Comparison of ENCODE assay signal across 13 mouse cellular contexts in the genomic region with DNA sequence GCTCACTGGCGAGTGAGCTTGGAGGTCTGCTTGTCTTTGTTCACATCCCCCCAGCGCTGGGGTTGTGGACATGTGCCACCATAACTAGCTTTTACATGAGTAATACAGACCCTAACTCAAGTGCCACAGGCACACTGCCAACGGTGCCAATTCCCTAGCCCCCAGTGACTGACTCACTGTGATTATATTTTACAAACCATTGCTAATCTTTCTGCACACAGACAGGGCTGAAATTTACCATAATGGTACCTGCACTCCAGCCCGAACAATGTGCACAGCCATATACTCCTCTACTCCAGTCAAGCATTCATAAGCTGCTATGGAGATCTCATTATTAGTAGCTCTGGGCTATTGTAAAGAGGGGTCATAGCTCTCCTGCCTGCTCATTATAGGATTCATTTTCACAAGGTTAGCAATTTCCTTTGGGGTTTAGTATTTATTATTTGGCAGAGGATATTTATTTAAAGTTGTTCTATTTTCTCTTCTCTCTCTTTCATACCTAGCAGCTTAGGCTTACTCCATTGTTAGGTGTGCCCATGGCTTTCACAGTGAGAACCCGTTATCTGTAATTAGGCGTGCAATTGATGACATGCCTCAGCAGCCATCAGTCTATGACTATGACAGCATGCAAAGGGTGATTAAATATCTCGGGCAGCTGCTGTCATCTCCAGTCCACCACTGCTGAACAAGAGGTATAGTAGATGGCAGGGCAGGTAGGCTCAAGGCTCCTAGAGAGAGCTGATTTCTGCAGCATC.
DNase-seq lines count a peak whose midpoint lies in the region; ATAC-seq and TF ChIP-seq lines count a peak whose summit lies in the region.
"Had no signal": no experiment of that assay in that cellular context is flagged by ENCODE, and none has a peak within 500 bp of the region (broad histone marks: within the 10 kb centered on the region; RNA-seq: fewer than 3 reads in every experiment).

No protein-coding gene starts in this region.

- no peaks in the 10 kb centered on the region for H3K9me3 ChIP-seq in stomach, embryonic 14.5 days (ENCODE audit: control insufficient read depth, low read depth, low read length)
- H3K9me3 ChIP-seq in stomach, postnatal 0 days (ENCODE audit: control insufficient read depth, low read length), result no peaks in the 10 kb centered on the region
- no peaks in the 10 kb centered on the region for H3K9me3 ChIP-seq in forebrain, postnatal 0 days (ENCODE audit: low read length)
- H3K9me3 ChIP-seq in midbrain, embryonic 14.5 days (ENCODE audit: control insufficient read depth, low read length), result no peaks in the 10 kb centered on the region
- H3K9me3 ChIP-seq: heart, embryonic 10.5 days; stomach, embryonic 15.5 days had no signal

- no peak overlapping the region for H3K9ac ChIP-seq in stomach, embryonic 14.5 days (replicated peaks; ENCODE audit: low read depth, low read length)
- H3K9ac ChIP-seq in stomach, postnatal 0 days (ENCODE audit: low read length), result no peak overlapping the region
- no peak overlapping the region; the same call in 1 of the 2 replicates for H3K9ac ChIP-seq in forebrain, postnatal 0 days
- 0 out of 2 replicates have a peak overlapping the region, but pooled peaks have one; percentile 24 for H3K9ac ChIP-seq in midbrain, embryonic 14.5 days (replicated peaks; ENCODE audit: low read length)
- H3K9ac ChIP-seq: stomach, embryonic 15.5 days had no signal

- no peak overlapping the region for H3K4me3 ChIP-seq in stomach, embryonic 14.5 days (ENCODE audit: low read depth, low read length)
- no peak overlapping the region for H3K4me3 ChIP-seq in stomach, postnatal 0 days (ENCODE audit: low read depth, low read length)
- H3K4me3 ChIP-seq in forebrain, postnatal 0 days (ENCODE audit: low read depth, low read length), result no peak overlapping the region
- no peak overlapping the region for H3K4me3 ChIP-seq in midbrain, embryonic 14.5 days (replicated peaks; ENCODE audit: low read depth, low read length)
- H3K4me3 ChIP-seq: heart, embryonic 10.5 days; stomach, embryonic 15.5 days had no signal

- peak; percentile 33; the same call in 1 of the 2 replicates for ATAC-seq in stomach, embryonic 14.5 days (ENCODE audit: insufficient number of reproducible peaks, insufficient read depth, low FRiP score, low read depth)
- no peak for ATAC-seq in stomach, postnatal 0 days (ENCODE audit: low FRiP score, low TSS enrichment)
- ATAC-seq in forebrain, postnatal 0 days, result peak; percentile 61
- peak; percentile 86 for ATAC-seq in midbrain, embryonic 14.5 days (ENCODE audit: low FRiP score, low TSS enrichment)
- ATAC-seq: Patski had no signal

- no peak for DNase-seq in stomach, postnatal 0 days (ENCODE audit: low spot score)
- peak; percentile 32 for DNase-seq in forebrain, postnatal 0 days
- peak; percentile 68 for DNase-seq in midbrain, embryonic 14.5 days
- no peak for DNase-seq in adrenal gland, postnatal 10 days
- DNase-seq in heart, adult 11 months, result no peak
- DNase-seq in kidney, postnatal 4 days, result no peak
- DNase-seq: adrenal gland, adult 8-10 months; cerebellum, adult 11 months; thymus, postnatal 4 days had no signal

- no peak for TF ChIP-seq CTCF in stomach, postnatal 0 days (IDR thresholded peaks at IDR 0.05; ENCODE audit: low read depth)
- no peak for TF ChIP-seq CTCF in forebrain, postnatal 0 days (IDR thresholded peaks at IDR 0.05; ENCODE audit: low read depth)

- TF ChIP-seq EP300 in stomach, postnatal 0 days (optimal IDR thresholded peaks at IDR 0.05), result no peak

- H3K27me3 ChIP-seq in stomach, embryonic 14.5 days (ENCODE audit: control insufficient read depth, insufficient read depth, low read length), result no peaks in the 10 kb centered on the region
- no peaks in the 10 kb centered on the region for H3K27me3 ChIP-seq in stomach, postnatal 0 days (ENCODE audit: control insufficient read depth, insufficient read depth, low read length)
- H3K27me3 ChIP-seq in forebrain, postnatal 0 days (ENCODE audit: insufficient read depth, low read length), result no peaks in the 10 kb centered on the region
- no peaks in the 10 kb centered on the region for H3K27me3 ChIP-seq in midbrain, embryonic 14.5 days (ENCODE audit: control insufficient read depth, insufficient read depth, low read length)
- H3K27me3 ChIP-seq: Patski; stomach, embryonic 15.5 days had no signal

- WGBS in stomach, embryonic 14.5 days, result 73% methylated on average over 7 of the region's 7 CpGs
- 64% methylated on average over 7 of the region's 7 CpGs for WGBS in stomach, postnatal 0 days
- WGBS in forebrain, postnatal 0 days, result 19% methylated on average over 7 of the region's 7 CpGs
- 28% methylated on average over 7 of the region's 7 CpGs for WGBS in midbrain, embryonic 14.5 days

- no peaks in the 10 kb centered on the region for H3K36me3 ChIP-seq in stomach, embryonic 14.5 days (ENCODE audit: control insufficient read depth, insufficient read depth, low read length)
- no peaks in the 10 kb centered on the region for H3K36me3 ChIP-seq in stomach, postnatal 0 days (ENCODE audit: control insufficient read depth, insufficient read depth, low read length)
- H3K36me3 ChIP-seq in forebrain, postnatal 0 days (ENCODE audit: insufficient read depth), result no peaks in the 10 kb centered on the region
- H3K36me3 ChIP-seq in midbrain, embryonic 14.5 days (ENCODE audit: control insufficient read depth, insufficient read depth, low read length), result no peaks in the 10 kb centered on the region
- H3K36me3 ChIP-seq: heart, embryonic 10.5 days; stomach, embryonic 15.5 days had no signal

- H3K4me1 ChIP-seq in stomach, embryonic 14.5 days (ENCODE audit: control insufficient read depth, insufficient read depth, low read length), result no peaks in the 10 kb centered on the region
- H3K4me1 ChIP-seq in stomach, postnatal 0 days (replicated peaks; ENCODE audit: control insufficient read depth, insufficient read depth), result no peaks in the 10 kb centered on the region
- no peaks in the 10 kb centered on the region for H3K4me1 ChIP-seq in forebrain, postnatal 0 days (ENCODE audit: insufficient read depth)
- peaks cover 16% of the 10 kb centered on the region for H3K4me1 ChIP-seq in midbrain, embryonic 14.5 days (ENCODE audit: control insufficient read depth, insufficient read depth, low read length)
- H3K4me1 ChIP-seq: heart, embryonic 10.5 days; stomach, embryonic 15.5 days had no signal

- H3K4me2 ChIP-seq in stomach, embryonic 14.5 days (replicated peaks; ENCODE audit: low read depth, low read length), result no peak overlapping the region
- H3K4me2 ChIP-seq in stomach, postnatal 0 days (replicated peaks; ENCODE audit: low read depth), result no peak overlapping the region
- no peak overlapping the region; the same call in 1 of the 2 replicates for H3K4me2 ChIP-seq in forebrain, postnatal 0 days (ENCODE audit: low read depth)
- H3K4me2 ChIP-seq in midbrain, embryonic 14.5 days (ENCODE audit: low read length), result peak overlapping the region; percentile 13
- H3K4me2 ChIP-seq: stomach, embryonic 15.5 days had no signal

- no peak overlapping the region for H3K27ac ChIP-seq in stomach, embryonic 14.5 days (ENCODE audit: low read length)
- no peak overlapping the region for H3K27ac ChIP-seq in stomach, postnatal 0 days (replicated peaks)
- peak overlapping the region; percentile 57; the same call in 1 of the 2 replicates for H3K27ac ChIP-seq in forebrain, postnatal 0 days (ENCODE audit: low read depth, low read length)
- H3K27ac ChIP-seq in midbrain, embryonic 14.5 days (replicated peaks; ENCODE audit: low read depth, low read length), result peak overlapping the region; percentile 93
- H3K27ac ChIP-seq: heart, embryonic 10.5 days; stomach, embryonic 15.5 days had no signal

Comparison
In these comparisons a context has a peak if more than half of its experiments do, and no peak if none do; other contexts are left out.
1. H3K27ac ChIP-seq: peak in forebrain, postnatal 0 days (single experiment) and midbrain, embryonic 14.5 days (single experiment); none in stomach, embryonic 14.5 days (single experiment) and stomach, postnatal 0 days (single experiment).
2. DNase-seq: peak in forebrain, postnatal 0 days (single experiment) and midbrain, embryonic 14.5 days (single experiment); none in stomach, postnatal 0 days (single experiment), adrenal gland, postnatal 10 days (single experiment), heart, adult 11 months (single experiment) and kidney, postnatal 4 days (0 of 2).